Mouse (Mus musculus) liver, embryonic 16.5 days (tissue): ENCODE data around the gene Esp23. TPM values are rescaled to one million over a fixed set of nuclear protein-coding genes. Genes with fewer than 3 reads are reported as not detected.
"Not testable (repeated sequence)": the region's sequence is repeated elsewhere in the genome, so short reads cannot be mapped to it uniquely, and the experiment has no call there.

Source experiments
- ATAC-seq: fragments of 200-750 bp; cut with Nextera tagmentation; 2 replicates; pipeline ENCODE4 v1.8.0; 2017; ENCODE audit warnings: low read depth, mild to moderate bottlenecking, moderate number of reproducible peaks, moderate library complexity
- H3K27ac ChIP-seq: fragments of 300-500 bp; sonication (generic); 2 replicates; pipeline ENCODE4 v1.5.1; 2014; ENCODE audit warnings: mild to moderate bottlenecking, low read length
- H3K27me3 ChIP-seq: fragments of 300-500 bp; sonication (generic); 2 replicates; pipeline ENCODE4 v1.6.1; 2014; ENCODE audit warnings: low read depth, low read length, mixed read lengths; ENCODE audit not compliant: control insufficient read depth, insufficient read depth
- H3K36me3 ChIP-seq: fragments of 300-500 bp; sonication (generic); 2 replicates; pipeline ENCODE4 v1.6.1; 2014; ENCODE audit warnings: mild to moderate bottlenecking; ENCODE audit not compliant: control insufficient read depth, insufficient read depth
- H3K4me1 ChIP-seq: fragments of 300-500 bp; sonication (generic); 2 replicates; pipeline ENCODE4 v1.6.1; 2014; ENCODE audit warnings: low read depth, low read length, mixed read lengths; ENCODE audit not compliant: control insufficient read depth
- H3K4me2 ChIP-seq: fragments of 300-500 bp; sonication (generic); 2 replicates; pipeline ENCODE4 v1.6.1; 2014; ENCODE audit warnings: low read depth, low read length, mixed read lengths
- H3K4me3 ChIP-seq: fragments of 300-500 bp; sonication (generic); 2 replicates; pipeline ENCODE4 v1.5.1; 2014; ENCODE audit warnings: low read depth, mild to moderate bottlenecking, low read length
- H3K9ac ChIP-seq: fragments of 300-500 bp; sonication (generic); 2 replicates; pipeline ENCODE4 v1.6.1; 2014; ENCODE audit warnings: low read depth, low read length
- H3K9me3 ChIP-seq: fragments of 300-500 bp; sonication (generic); replicated peaks from 2 replicates; pipeline ENCODE4 v1.6.1; 2016; ENCODE audit warnings: low read length; ENCODE audit not compliant: control insufficient read depth
- WGBS: fragments of 180-500 bp; shearing (Covaris S2); extraction: QIAGEN DNeasy Blood & Tissue Kit; methylation state at CpG from one replicate; pipeline ENCODE4 v1.1.7; 2014; ENCODE audit not compliant: insufficient replicate concordance; 5-methylcytosine and 5-hydroxymethylcytosine counted together
- polyA plus RNA-seq: library from polyadenylated mRNA; unstranded; fragments of >200 nt; fragmentation: Nextera tagmentation; extraction: Ambion mirVana; gene quantifications from 2 replicates; pipeline ENCODE4 v1.2.1, GENCODE M21; 2015

The Esp23 gene
- not detected in 2 replicates for polyA plus RNA-seq

- Histone ChIP-seq H3K4me1 (no peaks in the 10 kb centered on the region), H3K9me3 (no peaks in the 10 kb centered on the region), H3K36me3 (no peaks in the 10 kb centered on the region), H3K4me3 (no peak within 1 kb of the TSS), H3K4me2 (no peak within 1 kb of the TSS), H3K27me3 (no peaks in the 10 kb centered on the region), H3K9ac (no peak within 1 kb of the TSS), H3K27ac (no peak within 1 kb of the TSS)
- ATAC-seq = no peak
- 38% methylated on average over 1 of the region's 1 CpGs for WGBS
Measured at GRCm38 (mm10) chr17:39076937-39077336, at the start of gene Esp23. Esp23 (minus strand) TSS chr17:39077037.

- H3K4me2 ChIP-seq, H3K4me3 ChIP-seq, H3K36me3 ChIP-seq, H3K4me1 ChIP-seq, H3K27ac ChIP-seq, ATAC-seq, H3K9me3 ChIP-seq, H3K27me3 ChIP-seq, H3K9ac ChIP-seq: not testable (repeated sequence)
- 58% methylated on average over 11 of the region's 11 CpGs for WGBS
Measured at GRCm38 (mm10) chr17:39107126-39107525, 30.3 kb upstream of the Esp23 start.

- Histone ChIP-seq H3K27ac (no peak within 1 kb of the TSS), H3K4me1 (no peaks in the 10 kb centered on the region), H3K36me3 (no peaks in the 10 kb centered on the region), H3K27me3 (no peaks in the 10 kb centered on the region), H3K4me2 (no peak within 1 kb of the TSS), H3K9me3 (no peaks in the 10 kb centered on the region; the same call in 1 of the 2 replicates), H3K9ac (no peak within 1 kb of the TSS), H3K4me3 (no peak within 1 kb of the TSS)
- no peak for ATAC-seq
- 75% methylated on average over 1 of the region's 1 CpGs for WGBS
Measured at GRCm38 (mm10) chr17:39095034-39095433, 18.2 kb upstream of the Esp23 start, which contains the start of gene Esp22. Esp22 (plus strand) TSS chr17:39095334.

- Histone ChIP-seq H3K4me3 (no peak overlapping the region), H3K9me3 (no peaks in the 10 kb centered on the region), H3K27ac (no peak overlapping the region), H3K36me3 (no peaks in the 10 kb centered on the region), H3K27me3 (no peaks in the 10 kb centered on the region), H3K9ac (no peak overlapping the region), H3K4me1 (no peaks in the 10 kb centered on the region), H3K4me2 (no peak overlapping the region)
- ATAC-seq = no peak
Measured at GRCm38 (mm10) chr17:39063641-39064040, 13.2 kb downstream of the Esp23 start.

- Histone ChIP-seq H3K4me1 (no peaks in the 10 kb centered on the region), H3K9ac (no peak within 1 kb of the TSS)
- ATAC-seq = no peak
Measured at GRCm38 (mm10) chr17:39043241-39043640, 33.6 kb downstream of the Esp23 start, which contains the start of gene Gm21903. Gm21903 (minus strand) TSS chr17:39043341.

GRCm38 (mm10) chr17:39036395-39036794, 40.4 kb downstream of the Esp23 start, which contains the start of gene Esp24:
Esp24 (plus strand) TSS chr17:39036695.
- H3K27ac ChIP-seq, H3K4me2 ChIP-seq, ATAC-seq, H3K4me1 ChIP-seq, H3K36me3 ChIP-seq, H3K4me3 ChIP-seq, H3K27me3 ChIP-seq, H3K9me3 ChIP-seq, H3K9ac ChIP-seq: not testable (repeated sequence)
- WGBS = 60% methylated on average over 3 of the region's 3 CpGs

More at GRCm38 (mm10) chr17:39043241-39043640, 33.6 kb downstream of the Esp23 start, which contains the start of gene Gm21903:
- H3K9me3 ChIP-seq = no peaks in the 10 kb centered on the region
- no peaks in the 10 kb centered on the region for H3K27me3 ChIP-seq
- no peaks in the 10 kb centered on the region for H3K36me3 ChIP-seq
- no peak within 1 kb of the TSS for H3K27ac ChIP-seq
- H3K4me2 ChIP-seq = no peak within 1 kb of the TSS
- no peak within 1 kb of the TSS for H3K4me3 ChIP-seq

Other genes with a start within 250 kb of the Esp23 start
- gene Esp24, start 40.3 kb downstream of the Esp23 start, polyA plus RNA-seq = not detected in 2 replicates
- gene Gm21903, start 33.7 kb downstream of the Esp23 start, polyA plus RNA-seq = not detected in 2 replicates
- gene Esp22, start 18.3 kb upstream of the Esp23 start, polyA plus RNA-seq = not detected in 2 replicates